In the genomic region with DNA sequence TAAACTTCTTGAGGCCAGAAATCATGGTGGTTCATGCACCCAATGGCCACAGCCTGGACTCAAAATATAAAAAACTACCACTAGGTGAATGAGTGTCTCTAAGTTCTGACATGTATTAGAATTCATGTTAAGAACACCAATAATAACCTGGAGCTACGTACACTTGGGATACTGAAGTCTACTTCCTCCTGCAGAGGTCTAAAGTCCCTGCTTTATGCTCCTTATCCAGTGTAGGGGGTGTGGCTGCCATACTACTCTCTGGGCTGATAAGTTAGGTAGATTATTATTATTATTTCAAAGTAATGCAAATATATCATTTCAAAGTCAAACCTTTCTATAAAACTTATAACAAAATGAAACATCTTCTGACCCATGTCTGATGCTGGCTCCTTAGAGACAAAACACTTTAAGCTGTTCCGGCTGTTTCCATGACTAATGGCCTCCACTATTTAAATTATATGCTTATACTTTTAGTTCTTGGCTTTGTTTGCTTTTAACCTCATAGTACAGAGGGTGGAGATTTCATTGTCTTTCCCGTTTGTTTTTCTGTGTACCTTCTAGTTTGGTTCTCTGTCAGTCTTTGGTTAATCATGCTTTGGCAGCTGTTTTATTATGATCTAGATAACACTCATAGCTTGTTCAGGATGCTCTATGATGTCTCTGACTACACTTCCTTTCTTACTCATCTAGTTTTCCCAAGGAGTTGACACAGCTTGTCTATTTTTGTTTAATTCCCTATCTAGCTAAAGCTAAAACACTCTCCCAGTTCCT, we compare ENCODE assay signal across 18 mouse cellular contexts.
"Had no signal": no experiment of that assay in that cellular context is flagged by ENCODE, and none has a peak within 500 bp of the region (broad histone marks: within the 10 kb centered on the region; RNA-seq: fewer than 3 reads in every experiment).

No protein-coding gene starts in this region.

- H3K36me3 ChIP-seq: liver, embryonic 13.5 days; liver, embryonic 15.5 days; lung, embryonic 15.5 days; midbrain, embryonic 13.5 days; midbrain, embryonic 15.5 days; neural tube, embryonic 12.5 days had no signal

- DNase-seq: liver, embryonic 13.5 days; liver, postnatal 0 days; lung, adult 2 months; lung, postnatal 14 days; lung, postnatal 36 days; right cerebral cortex, postnatal 14 days; spleen, adult 18-20 months; thymus, adult 2 months; thymus, postnatal 25 days; thymus, postnatal 4 days had no signal

- H3K4me2 ChIP-seq: liver, embryonic 13.5 days; liver, embryonic 15.5 days; lung, embryonic 15.5 days; midbrain, embryonic 11.5 days; midbrain, embryonic 13.5 days; midbrain, embryonic 15.5 days; neural tube, embryonic 12.5 days had no signal

- H3K27ac ChIP-seq: liver, embryonic 13.5 days; liver, embryonic 15.5 days; lung, embryonic 15.5 days; midbrain, embryonic 13.5 days; midbrain, embryonic 15.5 days; neural tube, embryonic 12.5 days had no signal

- H3K9me3 ChIP-seq: liver, embryonic 13.5 days; liver, embryonic 15.5 days; lung, embryonic 15.5 days; megakaryocyte, embryonic 14.5 days; midbrain, embryonic 13.5 days; midbrain, embryonic 15.5 days; neural tube, embryonic 12.5 days had no signal

- H3K9ac ChIP-seq: liver, embryonic 13.5 days; liver, embryonic 15.5 days; liver, postnatal 0 days; lung, embryonic 15.5 days; midbrain, embryonic 13.5 days; midbrain, embryonic 15.5 days; neural tube, embryonic 12.5 days had no signal

- H3K4me1 ChIP-seq: liver, embryonic 13.5 days; liver, embryonic 15.5 days; lung, embryonic 15.5 days; midbrain, embryonic 13.5 days; midbrain, embryonic 15.5 days; neural tube, embryonic 12.5 days had no signal

- H3K4me3 ChIP-seq: liver, embryonic 13.5 days; liver, embryonic 15.5 days; lung, embryonic 15.5 days; megakaryocyte, embryonic 14.5 days; midbrain, embryonic 13.5 days; midbrain, embryonic 15.5 days; neural tube, embryonic 12.5 days had no signal

- H3K27me3 ChIP-seq: liver, embryonic 13.5 days; liver, embryonic 15.5 days; lung, embryonic 15.5 days; midbrain, embryonic 13.5 days; midbrain, embryonic 15.5 days; neural tube, embryonic 12.5 days had no signal

- ATAC-seq: liver, postnatal 0 days; lung, postnatal 0 days; midbrain, embryonic 13.5 days; midbrain, embryonic 15.5 days had no signal
